Mouse (Mus musculus): Measurements from ENCODE around the gene Tmem235.

Gene Tmem235

GRCm38 (mm10) chr11:117890519-117891282 lies 30.1 kb downstream of the Tmem235 start:
- DNase-seq (ENCODE audit: low read depth, low spot score) = no peak

DNA sequence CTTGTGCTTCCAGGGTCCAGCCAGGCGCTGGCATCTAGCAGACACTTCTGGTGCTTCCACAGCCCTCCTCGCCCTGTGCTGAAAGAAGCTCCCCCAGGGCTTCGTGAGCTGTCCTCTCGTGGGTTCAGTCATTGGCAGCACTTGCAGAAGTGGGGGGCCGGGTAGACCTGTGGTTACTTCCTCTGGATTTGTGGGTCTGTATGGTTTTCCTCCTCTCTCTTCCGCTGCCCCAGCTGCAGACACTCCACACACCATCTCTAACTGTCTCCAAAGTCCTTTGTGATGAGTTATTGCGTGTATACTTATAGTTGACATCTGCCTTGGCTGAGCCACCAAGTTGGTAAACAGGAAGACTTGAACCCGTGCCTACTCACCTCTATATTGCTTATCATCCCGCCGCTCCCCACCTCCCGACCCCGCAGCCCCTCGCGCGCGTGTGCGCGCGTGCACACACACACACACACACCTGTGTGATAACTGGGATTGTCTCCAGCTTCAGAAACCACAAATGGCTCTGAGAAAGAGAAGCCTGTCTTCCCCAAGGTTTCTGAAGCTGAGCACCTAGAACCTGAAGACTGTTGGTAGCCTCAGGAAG lies 31.1 kb downstream of the Tmem235 start:
- DNase-seq (ENCODE audit: low read depth, low spot score) = no peak

DNA sequence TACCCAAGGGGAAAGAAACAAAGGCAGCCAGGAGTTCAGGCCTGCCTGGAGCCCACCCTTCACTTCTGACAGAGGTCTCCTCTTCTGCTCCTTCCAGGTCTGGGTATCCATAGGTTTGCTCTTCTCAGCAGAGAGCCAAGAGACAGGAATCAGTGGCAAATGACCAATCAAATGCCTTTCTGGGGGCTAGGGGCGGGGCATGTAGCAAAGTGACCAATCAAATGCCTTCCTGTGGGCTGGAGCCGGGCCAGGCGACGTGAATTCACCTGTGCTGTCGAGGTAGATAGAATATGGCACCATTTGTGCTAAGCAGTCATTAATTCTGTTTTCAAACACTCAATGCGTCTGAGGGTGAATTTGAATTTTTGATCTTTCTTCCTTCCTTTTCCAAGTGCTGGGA lies 31.6 kb downstream of the Tmem235 start:
- peak; percentile 85 for DNase-seq (ENCODE audit: low read depth, low spot score)

DNA sequence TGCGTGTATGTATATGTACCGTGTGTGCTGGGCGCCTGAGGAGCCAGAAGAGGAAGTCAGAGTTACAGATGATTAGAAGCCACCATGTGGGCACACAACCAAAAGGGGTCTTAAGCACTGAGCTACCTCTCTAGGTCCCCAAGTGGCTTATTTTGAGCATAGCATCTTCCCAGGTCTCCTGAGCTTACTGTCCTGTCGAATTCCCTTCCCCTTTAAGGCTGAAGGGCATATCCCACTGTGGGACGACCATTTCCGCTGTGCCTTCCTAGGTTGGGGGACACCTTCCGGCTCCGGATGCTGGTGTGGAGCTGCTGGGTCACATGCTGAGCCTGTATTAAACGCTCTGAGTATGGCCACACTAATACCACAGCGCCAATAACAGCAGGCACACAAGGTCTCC lies 34.1 kb downstream of the Tmem235 start:
- DNase-seq (ENCODE audit: low read depth, low spot score) = peak; percentile 69

GRCm38 (mm10) chr11:117896533-117896932 lies 36.0 kb downstream of the Tmem235 start:
- no peak for DNase-seq (ENCODE audit: low read depth, low spot score)

GRCm38 (mm10) chr11:117902282-117902681 lies 41.7 kb downstream of the Tmem235 start:
- DNase-seq (ENCODE audit: low read depth, low spot score) = no peak

DNA sequence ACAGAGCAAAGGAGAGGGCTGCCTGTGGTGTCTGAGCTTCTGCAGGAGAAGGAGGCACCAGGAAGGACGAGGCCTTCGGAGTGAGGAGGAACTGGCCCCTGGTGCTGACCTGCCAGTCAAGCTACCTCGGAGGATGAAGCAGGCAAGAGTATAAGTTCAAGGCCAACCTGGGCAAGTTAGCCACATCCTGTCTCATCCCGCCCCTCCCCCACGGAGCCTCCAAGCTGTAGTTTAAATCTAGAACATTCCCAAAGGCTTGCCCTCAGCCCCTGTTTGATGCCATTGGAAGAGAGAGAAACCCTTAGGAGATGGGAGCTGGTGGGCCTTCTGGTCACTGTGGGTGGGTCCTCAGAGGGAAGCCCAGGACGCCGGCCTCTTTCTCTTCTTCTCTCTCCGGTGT lies 43.9 kb downstream of the Tmem235 start:
- DNase-seq (ENCODE audit: low read depth, low spot score) = no peak

DNA sequence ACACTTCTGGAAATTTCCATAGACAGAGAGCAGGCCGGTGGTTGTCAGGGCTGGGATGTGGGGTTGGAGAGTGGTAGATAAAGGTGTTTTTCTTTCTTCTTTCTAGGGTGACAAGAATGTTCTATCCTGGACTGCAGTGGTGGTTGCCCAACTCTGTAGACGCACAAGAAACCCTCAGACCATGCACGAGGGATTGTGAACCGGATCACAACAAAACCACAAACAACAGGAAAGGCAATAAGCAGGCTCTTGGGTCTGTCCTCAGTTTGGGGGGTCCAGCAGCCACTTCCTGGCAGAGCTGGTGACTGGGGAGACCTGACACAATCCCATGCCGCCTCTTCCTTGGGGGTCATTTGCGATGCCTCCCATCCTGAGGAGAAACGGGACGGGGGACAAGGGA lies 48.8 kb downstream of the Tmem235 start:
- DNase-seq (ENCODE audit: low read depth, low spot score) = no peak

GRCm38 (mm10) chr11:117912684-117913352 lies 52.3 kb downstream of the Tmem235 start:
- peak; percentile 81 for DNase-seq (ENCODE audit: low read depth, low spot score)

DNA sequence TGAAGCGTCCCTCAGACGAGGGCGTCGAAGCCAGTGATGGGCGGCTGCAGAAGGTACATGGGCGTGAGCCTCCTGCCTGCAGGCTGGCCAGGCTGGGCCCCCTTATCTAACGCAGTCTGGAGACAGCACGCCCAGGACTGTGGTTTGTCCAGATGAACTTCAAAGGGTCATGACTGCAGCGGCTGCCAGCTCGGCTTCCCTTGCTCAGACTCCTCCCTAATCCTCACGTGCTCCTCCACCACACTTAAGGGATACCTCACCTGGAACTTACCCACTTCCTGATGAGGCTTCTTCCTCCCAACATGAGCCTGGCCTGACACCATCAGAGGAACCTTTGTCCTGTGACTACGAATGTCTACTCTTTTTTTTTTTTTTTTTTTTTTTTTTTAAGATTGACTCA lies 54.0 kb downstream of the Tmem235 start:
- no peak for DNase-seq (ENCODE audit: low read depth, low spot score)
